Comparison of ENCODE assay signal across 10 mouse cellular contexts in the genomic region with DNA sequence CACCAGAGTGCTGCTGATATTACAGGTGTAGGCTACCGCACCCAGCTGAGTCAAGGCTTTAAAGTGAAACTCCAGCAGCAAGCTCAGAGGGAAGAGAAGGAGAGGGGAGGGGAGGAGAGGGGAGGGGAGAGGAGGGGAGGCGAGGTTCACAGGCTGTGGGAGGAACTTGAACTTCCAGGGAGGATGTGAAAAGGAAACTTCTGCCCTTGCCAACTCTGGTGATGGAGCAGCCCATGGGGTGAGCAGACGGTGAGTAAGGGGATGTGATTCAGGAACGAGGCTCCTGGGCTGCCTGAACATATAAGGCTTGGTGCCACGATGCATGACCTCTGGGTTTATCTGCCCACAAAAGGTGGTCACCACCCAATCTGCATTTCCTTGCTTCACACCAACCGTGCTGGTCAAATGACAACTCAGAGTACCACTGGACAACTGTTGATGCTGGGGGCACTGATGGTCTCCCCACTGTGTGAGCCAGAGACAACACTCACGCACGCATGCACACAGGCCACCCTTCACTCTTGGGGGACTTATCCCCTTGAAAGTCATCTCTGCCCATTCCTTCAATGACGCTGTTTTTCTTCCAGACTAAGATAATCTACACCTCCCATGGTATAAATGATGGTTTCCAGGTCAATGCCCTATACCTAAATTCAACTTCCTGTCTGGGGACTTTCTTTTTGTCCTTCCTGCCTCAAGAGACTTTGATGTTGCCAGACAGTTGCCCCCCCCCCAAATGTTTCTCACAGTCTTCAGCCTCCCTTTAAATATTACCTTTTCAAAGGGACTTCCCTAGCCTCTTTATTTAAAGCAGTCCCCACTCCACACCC.
DNase-seq lines count a peak whose midpoint lies in the region; ATAC-seq and TF ChIP-seq lines count a peak whose summit lies in the region.
"Had no signal": no experiment of that assay in that cellular context is flagged by ENCODE, and none has a peak within 500 bp of the region (broad histone marks: within the 10 kb centered on the region; RNA-seq: fewer than 3 reads in every experiment).

No protein-coding gene starts in this region.

- no peaks in the 10 kb centered on the region for H3K36me3 ChIP-seq in hindbrain, embryonic 10.5 days
- H3K36me3 ChIP-seq in hindbrain, postnatal 0 days (ENCODE audit: insufficient read depth, low read length) = no peaks in the 10 kb centered on the region
- H3K36me3 ChIP-seq in limb, embryonic 14.5 days (ENCODE audit: control insufficient read depth, insufficient read depth, low read length) = no peaks in the 10 kb centered on the region
- H3K36me3 ChIP-seq: liver, embryonic 15.5 days had no signal

- H3K9me3 ChIP-seq in hindbrain, embryonic 10.5 days = no peaks in the 10 kb centered on the region
- H3K9me3 ChIP-seq in hindbrain, postnatal 0 days (ENCODE audit: low read length) = no peaks in the 10 kb centered on the region
- H3K9me3 ChIP-seq in limb, embryonic 14.5 days (ENCODE audit: control insufficient read depth, low read length) = no peaks in the 10 kb centered on the region
- H3K9me3 ChIP-seq: liver, embryonic 15.5 days had no signal

- WGBS in hindbrain, embryonic 10.5 days = 74% methylated on average over 9 of the region's 9 CpGs
- 69% methylated on average over 9 of the region's 9 CpGs for WGBS in hindbrain, postnatal 0 days
- WGBS in limb, embryonic 14.5 days = 61% methylated on average over 9 of the region's 9 CpGs

- intact Hi-C loops in gastrocnemius, postnatal 14 days (cut with DNase I; ENCODE audit: low total_unique reads) = loop anchor here (10.0 kb wide), 1 partner anchor 85 kb away; no protein-coding TSS in a partner anchor

- TF ChIP-seq POLR2A in embryonic fibroblast, embryonic 13.5 days (IDR thresholded peaks at IDR 0.05; ENCODE audit: low read depth, low read length) = 0 out of 2 replicates have a peak, but pooled peaks have one; percentile 14
- no peak for TF ChIP-seq POLR2A in limb, embryonic 14.5 days (IDR thresholded peaks at IDR 0.05; ENCODE audit: borderline replicate concordance, extremely low read depth, insufficient read depth, insufficient read length)

- H3K9ac ChIP-seq in hindbrain, postnatal 0 days (replicated peaks; ENCODE audit: low read length) = no peak overlapping the region
- H3K9ac ChIP-seq in limb, embryonic 14.5 days (ENCODE audit: low read depth, low read length, severe bottlenecking) = no peak overlapping the region
- H3K9ac ChIP-seq: liver, embryonic 15.5 days had no signal

- no peak for ATAC-seq in hindbrain, postnatal 0 days
- ATAC-seq in CD4-positive, CD25-positive, alpha-beta regulatory T cell, adult 4 months = peak; percentile 84
- 0 out of 2 replicates have a peak, but pooled peaks have one; percentile 4 for ATAC-seq in limb, embryonic 14.5 days (ENCODE audit: low FRiP score, low read depth)
- no peak for ATAC-seq in cerebellum, adult (ENCODE audit: insufficient number of reproducible peaks, low FRiP score, low TSS enrichment)

- no peak for TF ChIP-seq CTCF in hindbrain, postnatal 0 days (IDR thresholded peaks at IDR 0.05; ENCODE audit: low read depth)
- TF ChIP-seq CTCF in embryonic fibroblast, embryonic 13.5 days (IDR thresholded peaks at IDR 0.05; ENCODE audit: borderline replicate concordance, insufficient read depth, low read length) = no peak

- no peak for DNase-seq in hindbrain, embryonic 10.5 days (ENCODE audit: low spot score)
- no peak for DNase-seq in hindbrain, postnatal 0 days (ENCODE audit: low spot score)
- no peak for DNase-seq in limb, embryonic 14.5 days (ENCODE audit: low spot score)
- DNase-seq in gastrocnemius, postnatal 14 days = no peak
- no peak for DNase-seq in urinary bladder, postnatal 36 days (ENCODE audit: low spot score in 2 of 2)
- DNase-seq: right cerebral cortex, postnatal 25 days had no signal

- no peaks in the 10 kb centered on the region for H3K27me3 ChIP-seq in hindbrain, embryonic 10.5 days (ENCODE audit: insufficient read depth, poor library complexity, severe bottlenecking)
- H3K27me3 ChIP-seq in hindbrain, postnatal 0 days (ENCODE audit: insufficient read depth, low read length) = no peaks in the 10 kb centered on the region
- H3K27me3 ChIP-seq in limb, embryonic 14.5 days (ENCODE audit: control insufficient read depth, insufficient read depth, low read length) = no peaks in the 10 kb centered on the region
- H3K27me3 ChIP-seq: liver, embryonic 15.5 days had no signal

- H3K4me1 ChIP-seq in hindbrain, embryonic 10.5 days (replicated peaks) = peaks cover 78% of the 10 kb centered on the region
- 0 out of 2 replicates have a peak, but pooled peaks cover 3% of the 10 kb centered on the region for H3K4me1 ChIP-seq in hindbrain, postnatal 0 days (ENCODE audit: insufficient read depth, low read length)
- H3K4me1 ChIP-seq in embryonic fibroblast, embryonic 13.5 days (ENCODE audit: control insufficient read depth, insufficient read depth, low read length) = peaks cover 41% of the 10 kb centered on the region
- H3K4me1 ChIP-seq in limb, embryonic 14.5 days (ENCODE audit: control insufficient read depth, insufficient read depth, low read length) = peaks cover 34% of the 10 kb centered on the region

- H3K27ac ChIP-seq in hindbrain, embryonic 10.5 days = peak overlapping the region; percentile 50; the same call in 1 of the 2 replicates
- no peak overlapping the region for H3K27ac ChIP-seq in hindbrain, postnatal 0 days
- peak overlapping the region; percentile 85 for H3K27ac ChIP-seq in embryonic fibroblast, embryonic 13.5 days (ENCODE audit: insufficient read depth, low read length)
- H3K27ac ChIP-seq in limb, embryonic 14.5 days (replicated peaks; ENCODE audit: low read depth, low read length) = no peak overlapping the region
- H3K27ac ChIP-seq: liver, embryonic 15.5 days had no signal

- H3K4me3 ChIP-seq in hindbrain, embryonic 10.5 days = no peak overlapping the region
- H3K4me3 ChIP-seq in hindbrain, postnatal 0 days (ENCODE audit: low read length) = no peak overlapping the region
- no peak overlapping the region for H3K4me3 ChIP-seq in embryonic fibroblast, embryonic 13.5 days (ENCODE audit: insufficient read depth, low read length)
- no peak overlapping the region for H3K4me3 ChIP-seq in limb, embryonic 14.5 days (replicated peaks; ENCODE audit: low read length)
- H3K4me3 ChIP-seq: liver, embryonic 15.5 days had no signal

- no peak overlapping the region for H3K4me2 ChIP-seq in hindbrain, postnatal 0 days (ENCODE audit: low read depth, low read length)
- H3K4me2 ChIP-seq in limb, embryonic 14.5 days (replicated peaks; ENCODE audit: low read depth, low read length, severe bottlenecking) = no peak overlapping the region
- H3K4me2 ChIP-seq: liver, embryonic 15.5 days had no signal

Comparison
In these comparisons a context has a peak if more than half of its experiments do, and no peak if none do; other contexts are left out.
1. H3K27ac ChIP-seq: peak in hindbrain, embryonic 10.5 days (single experiment) and embryonic fibroblast, embryonic 13.5 days (single experiment); none in hindbrain, postnatal 0 days (single experiment) and limb, embryonic 14.5 days (single experiment).
2. ATAC-seq: peak in CD4-positive, CD25-positive, alpha-beta regulatory T cell, adult 4 months (single experiment) and limb, embryonic 14.5 days (single experiment); none in hindbrain, postnatal 0 days (single experiment) and cerebellum, adult (single experiment).